In the genomic region with DNA sequence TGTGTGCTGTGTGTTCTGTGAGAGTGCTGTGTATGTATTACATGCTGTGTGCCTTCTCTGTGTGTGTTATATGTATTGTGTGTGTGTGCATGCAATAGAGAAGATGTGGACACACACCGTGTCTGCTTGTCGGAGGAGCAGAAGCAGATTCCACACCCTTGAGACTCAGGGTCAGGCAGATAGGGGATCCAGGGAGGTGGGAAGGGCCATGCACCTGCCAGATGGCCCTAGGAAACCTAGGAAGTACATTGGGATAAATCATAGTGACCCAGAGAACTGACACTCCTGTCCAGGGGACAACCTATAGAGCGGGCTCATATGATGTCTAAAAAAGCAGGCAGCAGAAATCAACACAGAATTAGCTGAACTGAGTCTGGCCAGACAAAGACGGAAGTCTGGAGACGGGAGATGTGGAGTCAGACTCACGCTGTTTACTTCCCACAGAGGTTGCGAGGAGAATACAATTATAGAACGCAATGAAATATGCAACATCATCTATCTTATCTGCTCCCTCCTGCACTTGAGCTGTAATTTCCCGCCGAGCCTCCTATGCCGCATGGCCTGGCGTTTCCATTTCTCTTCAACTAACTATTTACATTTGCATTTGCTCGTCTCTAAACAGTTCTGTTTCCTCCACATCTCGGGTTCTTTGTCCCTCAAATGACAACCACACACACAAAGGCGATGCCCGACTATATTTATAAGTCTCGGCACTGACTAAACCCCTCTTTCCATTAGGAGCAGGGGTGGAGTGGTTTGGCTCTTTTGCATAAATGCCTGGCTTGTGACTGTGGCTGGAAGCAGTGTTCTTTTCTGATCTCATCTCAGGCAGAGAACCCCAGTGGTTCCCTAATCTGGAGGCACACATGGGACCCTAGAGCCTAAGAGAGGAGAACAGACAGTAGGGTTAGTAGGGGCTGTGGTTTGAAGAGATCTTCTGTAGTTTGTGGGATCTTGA, we compare ENCODE assay signal across 10 mouse cellular contexts. TPM values are rescaled to one million over a fixed set of nuclear protein-coding genes. Genes with fewer than 3 reads are reported as not detected.
DNase-seq lines count a peak whose midpoint lies in the region; ATAC-seq lines count a peak whose summit lies in the region.
"Had no signal": no experiment of that assay in that cellular context is flagged by ENCODE, and none has a peak within 500 bp of the region (broad histone marks: within the 10 kb centered on the region; RNA-seq: fewer than 3 reads in every experiment).

No protein-coding gene starts in this region.

- 49% methylated on average over 17 of the region's 17 CpGs for WGBS in hindbrain, embryonic 13.5 days
- WGBS in hindbrain, embryonic 12.5 days: 66% methylated on average over 17 of the region's 17 CpGs
- 46% methylated on average over 17 of the region's 17 CpGs for WGBS in liver, embryonic 11.5 days
- WGBS in midbrain, embryonic 16.5 days: 55% methylated on average over 17 of the region's 17 CpGs

- no peak overlapping the region for H3K4me3 ChIP-seq in hindbrain, embryonic 13.5 days
- no peak overlapping the region for H3K4me3 ChIP-seq in hindbrain, embryonic 12.5 days
- H3K4me3 ChIP-seq in liver, embryonic 11.5 days (ENCODE audit: low read depth, low read length): no peak overlapping the region
- no peak overlapping the region for H3K4me3 ChIP-seq in midbrain, embryonic 16.5 days (ENCODE audit: low read depth, low read length)

- H3K27me3 ChIP-seq in hindbrain, embryonic 13.5 days: no peaks in the 10 kb centered on the region
- no peaks in the 10 kb centered on the region for H3K27me3 ChIP-seq in hindbrain, embryonic 12.5 days
- no peaks in the 10 kb centered on the region for H3K27me3 ChIP-seq in liver, embryonic 11.5 days (replicated peaks; ENCODE audit: control insufficient read depth, insufficient read depth, low read length)
- H3K27me3 ChIP-seq in midbrain, embryonic 16.5 days (ENCODE audit: control insufficient read depth, insufficient read depth, low read depth, low read length): no peaks in the 10 kb centered on the region

- no peaks in the 10 kb centered on the region for H3K36me3 ChIP-seq in hindbrain, embryonic 13.5 days
- H3K36me3 ChIP-seq in hindbrain, embryonic 12.5 days: no peaks in the 10 kb centered on the region
- H3K36me3 ChIP-seq in liver, embryonic 11.5 days (ENCODE audit: control insufficient read depth, insufficient read depth, low read length): no peaks in the 10 kb centered on the region
- no peaks in the 10 kb centered on the region for H3K36me3 ChIP-seq in midbrain, embryonic 16.5 days (ENCODE audit: control insufficient read depth, insufficient read depth, low read length)

- no peak overlapping the region; the same call in 1 of the 2 replicates for H3K9ac ChIP-seq in hindbrain, embryonic 13.5 days
- H3K9ac ChIP-seq in hindbrain, embryonic 12.5 days: no peak overlapping the region; the same call in 1 of the 2 replicates
- peak overlapping the region; percentile 7; the same call in 1 of the 2 replicates for H3K9ac ChIP-seq in liver, embryonic 11.5 days (ENCODE audit: low read depth, low read length)
- H3K9ac ChIP-seq in midbrain, embryonic 16.5 days (ENCODE audit: low read depth, low read length): no peak overlapping the region

- DNase-seq in c-Kit-positive CD71-positive TER-119-negative erythroid progenitor cells, embryonic 14.5 days (ENCODE audit: low read depth): peak; percentile 52
- no peak for DNase-seq in liver, embryonic 11.5 days (ENCODE audit: low spot score)
- no peak for DNase-seq in frontal cortex, adult 2 months (ENCODE audit: extremely low spot score in 1 of 2, low spot score in 1 of 2)
- no peak for DNase-seq in cerebellum, adult 8-10 months
- no peak for DNase-seq in kidney, postnatal 14 days
- DNase-seq: adrenal gland, postnatal 10 days; kidney, adult 11 months had no signal

- H3K4me1 ChIP-seq in hindbrain, embryonic 13.5 days (replicated peaks): peaks cover 32% of the 10 kb centered on the region
- H3K4me1 ChIP-seq in hindbrain, embryonic 12.5 days: peaks cover 25% of the 10 kb centered on the region
- H3K4me1 ChIP-seq in liver, embryonic 11.5 days (replicated peaks; ENCODE audit: control insufficient read depth, insufficient read depth, low read length): peaks cover 25% of the 10 kb centered on the region
- H3K4me1 ChIP-seq in midbrain, embryonic 16.5 days (ENCODE audit: control insufficient read depth, insufficient read depth, low read length): peaks cover 5% of the 10 kb centered on the region; the same call in 1 of the 2 replicates

- H3K9me3 ChIP-seq in hindbrain, embryonic 13.5 days: no peaks in the 10 kb centered on the region
- no peaks in the 10 kb centered on the region for H3K9me3 ChIP-seq in hindbrain, embryonic 12.5 days (replicated peaks)
- H3K9me3 ChIP-seq in liver, embryonic 11.5 days (ENCODE audit: control insufficient read depth, low read length): no peaks in the 10 kb centered on the region
- H3K9me3 ChIP-seq in midbrain, embryonic 16.5 days (replicated peaks; ENCODE audit: control insufficient read depth, low read length, poor library complexity, severe bottlenecking): no peaks in the 10 kb centered on the region

- ATAC-seq in hindbrain, embryonic 13.5 days (ENCODE audit: low FRiP score): 0 out of 2 replicates have a peak, but pooled peaks have one; percentile 29
- no peak for ATAC-seq in hindbrain, embryonic 12.5 days (ENCODE audit: low FRiP score)
- ATAC-seq in liver, embryonic 11.5 days (replicated peaks; ENCODE audit: low FRiP score): peak; percentile 85
- peak; percentile 56; the same call in 1 of the 2 replicates for ATAC-seq in midbrain, embryonic 16.5 days

- 0 out of 2 replicates have a peak overlapping the region, but pooled peaks have one; percentile 11 for H3K4me2 ChIP-seq in hindbrain, embryonic 13.5 days
- no peak overlapping the region for H3K4me2 ChIP-seq in hindbrain, embryonic 12.5 days (replicated peaks)
- H3K4me2 ChIP-seq in liver, embryonic 11.5 days: peak overlapping the region; percentile 21
- H3K4me2 ChIP-seq in midbrain, embryonic 16.5 days (ENCODE audit: low read length): no peak overlapping the region

- H3K27ac ChIP-seq in hindbrain, embryonic 13.5 days: peak overlapping the region; percentile 78
- H3K27ac ChIP-seq in hindbrain, embryonic 12.5 days: no peak overlapping the region
- peak overlapping the region; percentile 78 for H3K27ac ChIP-seq in liver, embryonic 11.5 days (ENCODE audit: low read depth, low read length)
- H3K27ac ChIP-seq in midbrain, embryonic 16.5 days (ENCODE audit: low read length): 0 out of 2 replicates have a peak overlapping the region, but pooled peaks have one; percentile 20

RNA-seq across cellular contexts. Expression of a gene that starts 27.4 kb away (rescaled TPM):
- polyA plus RNA-seq in hindbrain, embryonic 13.5 days (2015; fragmentation: Nextera tagmentation; extraction: Ambion mirVana): not detected in 2 replicates
- not detected in 2 replicates for polyA plus RNA-seq in hindbrain, embryonic 12.5 days (2016; fragmentation: Nextera tagmentation; extraction: Ambion mirVana)
- polyA plus RNA-seq in liver, embryonic 11.5 days (2014; fragmentation: Nextera tagmentation; extraction: Ambion mirVana): 0.08 TPM in 1 of 2 replicates, not detected in the other
- polyA plus RNA-seq in midbrain, embryonic 16.5 days (2015; fragmentation: Nextera tagmentation; extraction: Ambion mirVana): not detected in 2 replicates
- 0.08 and 0.19 TPM in 2 replicates for polyA plus RNA-seq in frontal cortex, adult 2 months (2012; rRNA removed)

Comparison
In these comparisons a context has a peak if more than half of its experiments do, and no peak if none do; other contexts are left out.
1. H3K4me2 ChIP-seq: peak in hindbrain, embryonic 13.5 days (single experiment) and liver, embryonic 11.5 days (single experiment); none in hindbrain, embryonic 12.5 days (single experiment) and midbrain, embryonic 16.5 days (single experiment).